Mouse (Mus musculus): ENCODE data around the gene Arrdc1. TPM values are rescaled to one million over a fixed set of nuclear protein-coding genes. Genes with fewer than 3 reads are reported as not detected.

Gene Arrdc1
- polyA plus RNA-seq, 2 experiments from 2014 or later: 223 to 311 TPM

- ATAC-seq: no peak
Measured at GRCm38 (mm10) chr2:24923561-24923960, 11.5 kb downstream of the Arrdc1 start.

GRCm38 (mm10) chr2:24919839-24920175 is 15.2 kb downstream of the Arrdc1 start:
- ATAC-seq: peak; percentile 24

GRCm38 (mm10) chr2:24918930-24919838 is 15.9 kb downstream of the Arrdc1 start, which contains the start of gene Ehmt1:
TSS of gene Ehmt1 (minus strand) at chr2:24919614.
- peak; percentile 94 for ATAC-seq

GRCm38 (mm10) chr2:24914762-24915161 is 20.3 kb downstream of the Arrdc1 start:
- ATAC-seq: no peak

GRCm38 (mm10) chr2:24912589-24912988 is 22.5 kb downstream of the Arrdc1 start:
- ATAC-seq: no peak

GRCm38 (mm10) chr2:24912189-24912588 is 22.9 kb downstream of the Arrdc1 start:
- no peak for ATAC-seq

- ATAC-seq: no peak
Measured at GRCm38 (mm10) chr2:24910481-24910880, 24.6 kb downstream of the Arrdc1 start.

GRCm38 (mm10) chr2:24905653-24906155 is 29.3 kb downstream of the Arrdc1 start:
- no peak for ATAC-seq

GRCm38 (mm10) chr2:24904823-24905652 is 30.0 kb downstream of the Arrdc1 start:
- ATAC-seq: no peak

GRCm38 (mm10) chr2:24902999-24903398 is 32.1 kb downstream of the Arrdc1 start:
- ATAC-seq: no peak

GRCm38 (mm10) chr2:24901055-24901454 is 34.0 kb downstream of the Arrdc1 start:
- no peak for ATAC-seq

- ATAC-seq: no peak
Measured at GRCm38 (mm10) chr2:24899292-24899691, 35.8 kb downstream of the Arrdc1 start.

GRCm38 (mm10) chr2:24896761-24897160 is 38.3 kb downstream of the Arrdc1 start:
- ATAC-seq: no peak

GRCm38 (mm10) chr2:24894211-24894610 is 40.8 kb downstream of the Arrdc1 start:
- ATAC-seq: no peak

GRCm38 (mm10) chr2:24892318-24892717 is 42.7 kb downstream of the Arrdc1 start:
- no peak for ATAC-seq

- ATAC-seq: no peak
Measured at GRCm38 (mm10) chr2:24890541-24891447, 44.3 kb downstream of the Arrdc1 start.

- no peak for ATAC-seq
Measured at GRCm38 (mm10) chr2:24888895-24889294, 46.2 kb downstream of the Arrdc1 start.

- no peak for ATAC-seq
Measured at GRCm38 (mm10) chr2:24880686-24881085, 54.4 kb downstream of the Arrdc1 start.
